Mouse (Mus musculus) megakaryocyte, embryonic 14.5 days (primary cell): ENCODE data around the gene Clcn6.

Experiments
- FLI1 ChIP-seq: IDR thresholded peaks from 2 replicates; pipeline ENCODE4 v1.6.1; 2012; ENCODE audit warnings: low read length, inconsistent platforms, mixed read lengths
- GATA1 ChIP-seq: IDR thresholded peaks from 3 replicates; pipeline ENCODE4 v1.6.1; 2012; ENCODE audit warnings: mixed read lengths, low read length, inconsistent platforms, borderline replicate concordance

- TF ChIP-seq FLI1 (no peak), GATA1 (no peak)
Observed at GRCm38 (mm10) chr4:147969337-147969736, 69.3 kb downstream of the Clcn6 start.
